Mouse (Mus musculus) heart, embryonic 12.5 days (tissue): ENCODE measurements at regions not wholly inside any gene's neighbourhood (a gene's known extent, or its start where the extent isn't known, plus 50 kb on each side); places are given as distances from the start of the nearest gene placed in this dataset.
A peak's percentile ranks its signal among the peaks of the same experiment; 100 is the strongest.
"Not testable (repeated sequence)": the region's sequence is repeated elsewhere in the genome, so short reads cannot be mapped to it uniquely, and the experiment has no call there.

Experiments used
- ATAC-seq: fragments of 200-750 bp; cut with Nextera tagmentation; 2 replicates; pipeline ENCODE4 v1.8.0; 2017; ENCODE audit warnings: moderate TSS enrichment, moderate library complexity; ENCODE audit not compliant: insufficient number of reproducible peaks, low FRiP score
- H3K27ac ChIP-seq: fragments of 300-500 bp; sonication (generic); 2 replicates; pipeline ENCODE4 v1.5.1; 2016; ENCODE audit warnings: mild to moderate bottlenecking, moderate library complexity; ENCODE audit not compliant: poor library complexity, severe bottlenecking
- H3K27me3 ChIP-seq: fragments of 300-500 bp; sonication (generic); replicated peaks from 2 replicates; pipeline ENCODE4 v1.6.1; 2016; ENCODE audit warnings: mild to moderate bottlenecking, moderate library complexity
- H3K36me3 ChIP-seq: fragments of 300-500 bp; sonication (generic); 2 replicates; pipeline ENCODE4 v1.6.1; 2016; ENCODE audit warnings: mild to moderate bottlenecking, moderate library complexity
- H3K4me1 ChIP-seq: fragments of 300-500 bp; sonication (generic); replicated peaks from 2 replicates; pipeline ENCODE4 v1.6.1; 2016; ENCODE audit warnings: mild to moderate bottlenecking
- H3K4me2 ChIP-seq: fragments of 300-500 bp; sonication (generic); 2 replicates; pipeline ENCODE4 v1.6.1; 2016; ENCODE audit warnings: mild to moderate bottlenecking, moderate library complexity
- H3K4me3 ChIP-seq: fragments of 300-500 bp; sonication (generic); 2 replicates; pipeline ENCODE4 v1.5.1; 2016; ENCODE audit warnings: mild to moderate bottlenecking
- H3K9ac ChIP-seq: fragments of 300-500 bp; sonication (generic); 2 replicates; pipeline ENCODE4 v1.6.1; 2016; ENCODE audit warnings: mild to moderate bottlenecking, moderate library complexity
- H3K9me3 ChIP-seq: fragments of 300-500 bp; sonication (generic); replicated peaks from 2 replicates; pipeline ENCODE4 v1.6.1; 2016; ENCODE audit warnings: mild to moderate bottlenecking, moderate library complexity
- WGBS: fragments of 180-500 bp; shearing (Covaris S2); methylation state at CpG from one replicate; pipeline ENCODE4 v1.1.7; 2016; 5-methylcytosine and 5-hydroxymethylcytosine counted together

DNA sequence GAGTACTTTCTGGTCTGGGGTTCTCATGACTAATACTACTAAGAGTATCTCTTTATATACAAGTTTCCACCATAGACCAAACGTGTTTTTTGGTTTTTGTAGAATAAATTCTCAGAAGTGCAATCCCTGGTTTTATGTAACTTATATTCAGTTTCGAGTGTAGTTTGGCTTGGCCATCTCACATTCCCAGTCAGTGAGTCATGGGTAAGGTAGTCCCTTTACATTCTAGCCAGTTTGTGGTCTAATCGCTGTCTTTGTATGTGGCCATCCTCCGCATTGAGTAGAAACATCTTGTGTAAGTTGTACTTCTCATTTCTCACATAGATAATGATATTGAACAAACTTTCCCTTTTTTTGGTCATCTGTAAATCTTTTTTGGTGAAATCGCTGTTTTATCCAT is 88.3 kb downstream of the Anxa5 start:
- Histone ChIP-seq H3K27me3 (no peaks in the 10 kb centered on the region), H3K9ac (no peak overlapping the region), H3K27ac (no peak overlapping the region), H3K4me1 (no peaks in the 10 kb centered on the region), H3K4me2 (no peak overlapping the region), H3K9me3 (no peaks in the 10 kb centered on the region), H3K4me3 (no peak overlapping the region), H3K36me3 (no peaks in the 10 kb centered on the region)
- WGBS = 76% methylated on average over 5 of the region's 5 CpGs
- ATAC-seq = no peak

DNA sequence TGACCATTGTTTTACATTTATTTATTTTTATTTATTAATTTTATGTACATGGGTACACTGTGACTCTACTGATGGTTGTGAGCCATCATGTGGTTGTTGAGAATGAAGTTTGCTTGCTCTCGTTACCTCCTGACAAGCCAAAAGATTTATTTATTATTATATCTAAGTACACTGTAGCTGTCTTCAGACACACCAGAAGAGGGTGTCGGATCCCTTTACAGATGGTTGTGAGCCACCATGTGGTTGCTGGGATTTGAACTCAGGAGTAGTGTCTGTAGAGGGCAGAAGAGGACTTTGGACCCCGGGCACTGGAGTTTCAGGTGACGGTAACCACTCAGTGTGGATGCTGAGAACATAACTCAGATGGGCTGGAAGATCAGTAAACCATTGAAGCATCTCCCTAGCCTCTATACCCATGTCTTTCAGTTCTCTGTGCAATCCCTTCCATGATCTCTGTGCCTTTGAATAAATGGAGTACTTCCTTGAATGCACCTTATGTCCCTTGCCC is 92.2 kb downstream of the Anxa5 start:
- Histone ChIP-seq H3K4me1 (no peaks in the 10 kb centered on the region), H3K9ac (no peak overlapping the region), H3K36me3 (no peaks in the 10 kb centered on the region), H3K9me3 (no peaks in the 10 kb centered on the region), H3K4me3 (no peak overlapping the region), H3K4me2 (no peak overlapping the region), H3K27me3 (no peaks in the 10 kb centered on the region), H3K27ac (no peak overlapping the region)
- ATAC-seq = no peak
- WGBS = 83% methylated on average over 4 of the region's 4 CpGs

GRCm38 (mm10) chr3:36381621-36382193 is 94.0 kb downstream of the Anxa5 start:
- Histone ChIP-seq H3K4me1 (no peaks in the 10 kb centered on the region), H3K27me3 (no peaks in the 10 kb centered on the region), H3K9ac (no peak overlapping the region), H3K36me3 (no peaks in the 10 kb centered on the region), H3K4me3 (no peak overlapping the region), H3K27ac (no peak overlapping the region), H3K9me3 (no peaks in the 10 kb centered on the region), H3K4me2 (no peak overlapping the region)
- ATAC-seq = no peak
- WGBS = 74% methylated on average over 5 of the region's 5 CpGs

DNA sequence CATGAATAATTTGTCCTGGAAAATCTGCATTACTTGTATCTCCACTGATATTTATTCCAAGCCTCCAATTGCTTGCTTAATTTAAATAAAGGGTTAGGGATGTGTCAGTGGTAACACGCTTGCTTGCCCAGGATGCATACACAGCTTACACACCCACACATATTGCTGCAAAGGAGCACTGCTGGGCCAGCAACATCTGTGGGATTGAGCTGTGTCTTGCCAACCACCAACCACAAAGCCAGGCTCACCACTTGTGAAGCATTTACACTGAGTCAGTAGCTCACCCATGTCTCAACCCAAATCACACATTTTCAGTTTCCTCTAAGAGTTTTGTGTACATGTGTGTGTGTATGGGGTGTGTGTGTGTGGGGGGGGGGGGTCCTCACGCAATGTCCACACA is 100.0 kb downstream of the Anxa5 start:
- H3K27me3 ChIP-seq = no peaks in the 10 kb centered on the region
- H3K4me3 ChIP-seq = no peak overlapping the region
- no peak for ATAC-seq
- no peak overlapping the region for H3K27ac ChIP-seq
- H3K9me3 ChIP-seq = no peaks in the 10 kb centered on the region
- H3K36me3 ChIP-seq = no peaks in the 10 kb centered on the region
- WGBS = 65% methylated on average over 2 of the region's 2 CpGs
- no peak overlapping the region for H3K9ac ChIP-seq
- no peaks in the 10 kb centered on the region for H3K4me1 ChIP-seq
- H3K4me2 ChIP-seq = no peak overlapping the region

DNA sequence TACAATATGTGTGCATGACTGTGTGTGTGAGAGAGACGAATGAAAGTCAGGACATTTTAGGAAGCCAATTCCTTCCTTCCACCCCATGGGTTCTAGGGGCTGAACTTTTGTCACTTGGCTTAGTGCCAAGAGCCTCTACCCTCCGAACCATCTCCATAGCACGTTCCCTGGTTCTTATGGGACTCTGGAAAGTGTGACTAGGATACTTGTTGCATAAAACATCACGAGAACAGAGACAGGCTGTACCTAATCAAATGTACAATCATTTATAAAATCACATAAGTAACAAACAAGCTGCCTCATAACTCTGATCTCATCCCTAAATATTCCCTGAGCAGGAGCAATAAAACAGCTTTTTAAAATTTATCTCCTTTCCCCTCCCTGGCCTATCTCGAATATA is 100.8 kb downstream of the Anxa5 start:
- Histone ChIP-seq H3K4me1 (no peaks in the 10 kb centered on the region), H3K27ac (no peak overlapping the region), H3K27me3 (no peaks in the 10 kb centered on the region), H3K4me2 (no peak overlapping the region), H3K9me3 (no peaks in the 10 kb centered on the region), H3K36me3 (no peaks in the 10 kb centered on the region), H3K9ac (no peak overlapping the region), H3K4me3 (no peak overlapping the region)
- no peak for ATAC-seq
- WGBS = 59% methylated on average over 5 of the region's 5 CpGs

DNA sequence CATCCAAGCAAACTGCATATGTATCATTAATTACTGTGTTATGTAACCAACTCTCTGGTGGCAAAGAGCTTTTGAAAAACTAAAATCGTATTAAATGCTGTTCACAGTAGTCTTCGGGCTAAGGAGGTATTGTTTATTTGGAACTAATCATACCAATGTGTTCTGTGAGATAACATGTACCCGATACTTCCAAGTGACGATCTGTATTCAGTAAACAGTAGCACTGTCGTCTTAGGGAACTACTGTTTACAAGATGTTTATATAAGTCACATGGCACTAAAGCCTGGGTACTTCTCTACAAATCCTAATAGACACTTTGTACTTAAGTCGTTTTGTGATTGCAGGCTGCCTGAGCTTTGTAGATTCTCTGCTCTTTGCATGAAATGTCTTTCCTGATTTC is 114.8 kb downstream of the Anxa5 start:
- WGBS = 56% methylated on average over 6 of the region's 6 CpGs
- no peak for ATAC-seq
- Histone ChIP-seq H3K9me3 (no peaks in the 10 kb centered on the region), H3K4me3 (no peak overlapping the region), H3K27ac (no peak overlapping the region), H3K4me1 (no peaks in the 10 kb centered on the region), H3K27me3 (no peaks in the 10 kb centered on the region), H3K4me2 (no peak overlapping the region), H3K36me3 (no peaks in the 10 kb centered on the region), H3K9ac (no peak overlapping the region)

DNA sequence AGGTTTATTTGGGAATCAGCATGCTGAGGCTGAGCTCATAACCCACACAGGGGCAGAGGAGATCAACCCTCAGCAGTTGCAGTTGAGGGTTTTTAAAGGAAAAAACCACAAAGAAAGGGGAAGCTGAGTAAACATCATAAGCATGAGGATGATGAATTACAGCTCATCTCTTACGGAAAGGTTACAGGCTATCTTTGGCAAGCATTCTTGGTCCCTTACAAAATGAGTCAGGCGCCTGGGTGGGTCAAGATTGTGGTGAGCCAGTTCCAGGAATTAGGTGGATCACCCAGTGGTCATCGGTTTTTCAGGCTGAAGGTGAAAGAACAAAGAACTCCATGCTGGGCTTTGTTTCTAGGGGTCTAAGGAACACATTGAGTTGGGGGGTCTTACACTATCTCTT is 121.5 kb downstream of the Anxa5 start:
- not testable (repeated sequence) for H3K4me3 ChIP-seq, H3K9ac ChIP-seq, ATAC-seq, H3K4me1 ChIP-seq, H3K4me2 ChIP-seq, H3K36me3 ChIP-seq, H3K27ac ChIP-seq, H3K27me3 ChIP-seq, H3K9me3 ChIP-seq
- WGBS = 85% methylated on average over 3 of the region's 3 CpGs

- H3K36me3 ChIP-seq = no peaks in the 10 kb centered on the region
- no peaks in the 10 kb centered on the region for H3K27me3 ChIP-seq
- no peak overlapping the region for H3K4me3 ChIP-seq
- no peak overlapping the region for H3K9ac ChIP-seq
- WGBS = 57% methylated on average over 4 of the region's 4 CpGs
- peak; percentile 69; the same call in 1 of the 2 replicates for ATAC-seq
- H3K4me2 ChIP-seq = no peak overlapping the region
- H3K4me1 ChIP-seq = no peaks in the 10 kb centered on the region
- peaks cover 5% of the 10 kb centered on the region; the same call in 1 of the 2 replicates for H3K9me3 ChIP-seq
- H3K27ac ChIP-seq = peak overlapping the region; percentile 56; the same call in 1 of the 2 replicates
These were observed 123.5 kb downstream of the Anxa5 start for GRCm38 (mm10) chr3:36352032-36352742.

DNA sequence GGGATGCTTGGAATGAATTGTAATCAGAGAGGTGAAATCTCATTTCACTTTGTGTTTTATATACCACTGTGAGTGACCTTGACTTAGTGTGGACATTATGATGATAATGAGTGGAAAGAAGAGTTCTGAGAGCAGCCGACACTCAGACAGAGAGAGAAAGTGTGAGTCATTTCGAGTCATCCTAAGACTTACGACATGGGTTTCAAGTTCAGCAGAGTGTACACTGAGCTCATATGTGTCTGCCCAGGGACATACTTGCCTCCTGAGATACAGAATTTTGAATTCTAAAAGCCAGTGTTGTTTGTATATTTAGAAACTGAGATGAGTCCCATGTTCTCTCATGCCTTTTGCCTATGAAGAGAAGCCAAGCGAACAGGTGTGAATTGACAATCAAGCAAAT is 126.6 kb downstream of the Anxa5 start:
- no peaks in the 10 kb centered on the region for H3K4me1 ChIP-seq
- ATAC-seq = no peak
- H3K4me3 ChIP-seq = no peak overlapping the region
- peaks cover 2% of the 10 kb centered on the region; the same call in 1 of the 2 replicates for H3K9me3 ChIP-seq
- H3K36me3 ChIP-seq = no peaks in the 10 kb centered on the region
- H3K27me3 ChIP-seq = no peaks in the 10 kb centered on the region
- H3K4me2 ChIP-seq = no peak overlapping the region
- no peak overlapping the region for H3K27ac ChIP-seq
- 72% methylated on average over 4 of the region's 4 CpGs for WGBS
- no peak overlapping the region for H3K9ac ChIP-seq

GRCm38 (mm10) chr3:36340889-36341533 is 118.9 kb upstream of the Qrfpr start:
- H3K27me3 ChIP-seq = no peaks in the 10 kb centered on the region
- H3K4me1 ChIP-seq = no peaks in the 10 kb centered on the region
- no peaks in the 10 kb centered on the region for H3K36me3 ChIP-seq
- no peak overlapping the region for H3K4me3 ChIP-seq
- H3K27ac ChIP-seq = no peak overlapping the region
- H3K9me3 ChIP-seq = no peaks in the 10 kb centered on the region
- 62% methylated on average over 6 of the region's 6 CpGs for WGBS
- no peak for ATAC-seq
- no peak overlapping the region for H3K4me2 ChIP-seq
- H3K9ac ChIP-seq = no peak overlapping the region

DNA sequence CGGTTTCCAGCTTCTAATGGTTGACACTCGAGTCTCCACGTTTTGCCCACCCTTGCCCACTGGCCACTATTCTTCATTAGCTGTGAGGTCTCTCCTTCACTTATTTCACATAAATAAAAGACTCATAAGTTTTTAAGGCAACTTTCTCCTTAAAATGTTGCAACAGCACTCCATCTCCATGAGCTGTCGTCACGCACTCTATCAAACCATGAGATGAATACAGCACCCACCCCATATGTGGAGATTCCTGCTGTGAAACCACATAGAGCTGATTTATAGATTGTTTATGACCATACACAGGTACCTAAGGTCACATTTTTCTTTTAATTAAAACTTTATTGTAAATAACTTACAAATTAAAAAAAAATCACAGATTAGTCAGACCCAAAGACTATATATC is 117.5 kb upstream of the Qrfpr start:
- Histone ChIP-seq H3K4me2 (no peak overlapping the region), H3K4me1 (no peaks in the 10 kb centered on the region), H3K36me3 (no peaks in the 10 kb centered on the region), H3K9ac (no peak overlapping the region), H3K27me3 (no peaks in the 10 kb centered on the region), H3K4me3 (no peak overlapping the region), H3K9me3 (no peaks in the 10 kb centered on the region), H3K27ac (no peak overlapping the region)
- WGBS = 86% methylated on average over 5 of the region's 5 CpGs
- ATAC-seq = no peak
